Mouse (Mus musculus) NIH3T3 (cell line): ENCODE measurements at regions not wholly inside any gene's neighbourhood (a gene's known extent, or its start where the extent isn't known, plus 50 kb on each side); places are given as distances from the start of the nearest gene placed in this dataset.

Experiments
- DNase-seq: peaks from one replicate; pipeline ENCODE4 v3.0.0-alpha.2; 2012; ENCODE audit warnings: low read depth

DNA sequence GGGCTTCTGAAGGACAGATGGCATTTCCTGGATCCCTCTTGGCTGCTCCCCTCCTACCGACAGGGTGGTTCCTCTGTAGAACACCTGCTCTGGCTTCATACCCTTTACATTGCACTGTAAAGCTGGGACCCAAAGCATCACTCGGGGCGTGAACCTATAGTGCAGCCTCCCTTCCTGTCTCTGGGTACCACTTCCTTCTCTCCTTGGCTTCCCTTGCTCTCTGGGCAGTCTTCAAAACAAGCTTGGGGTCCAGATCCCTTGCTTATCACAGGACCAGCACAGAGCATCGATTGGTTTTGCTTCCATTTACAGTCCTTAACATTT, 346.4 kb downstream of the Rnf144a start:
- DNase-seq = no peak

- no peak for DNase-seq
Observed at GRCm38 (mm10) chr12:26067866-26068684, 347.0 kb downstream of the Rnf144a start.

DNA sequence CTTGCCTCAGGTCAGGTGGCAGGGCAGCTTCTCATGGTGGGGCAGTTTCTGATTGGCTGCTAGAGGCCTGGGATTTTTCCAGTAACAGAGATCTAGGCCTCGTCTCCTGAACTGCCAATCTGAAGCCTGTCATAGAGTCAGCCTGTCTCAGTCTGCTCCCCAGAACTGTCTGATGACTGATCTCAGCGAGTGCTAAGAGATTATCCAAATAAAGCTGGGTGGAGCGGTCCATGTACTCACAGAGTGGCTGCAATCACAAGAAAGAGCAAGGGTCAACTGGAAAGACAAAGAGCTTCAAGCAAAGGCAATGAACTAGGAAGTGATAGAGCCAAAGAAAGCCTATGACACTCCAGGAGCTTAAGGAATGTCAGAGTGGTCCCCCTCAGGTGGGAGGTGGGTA, 354.7 kb downstream of the Rnf144a start:
- no peak for DNase-seq

DNA sequence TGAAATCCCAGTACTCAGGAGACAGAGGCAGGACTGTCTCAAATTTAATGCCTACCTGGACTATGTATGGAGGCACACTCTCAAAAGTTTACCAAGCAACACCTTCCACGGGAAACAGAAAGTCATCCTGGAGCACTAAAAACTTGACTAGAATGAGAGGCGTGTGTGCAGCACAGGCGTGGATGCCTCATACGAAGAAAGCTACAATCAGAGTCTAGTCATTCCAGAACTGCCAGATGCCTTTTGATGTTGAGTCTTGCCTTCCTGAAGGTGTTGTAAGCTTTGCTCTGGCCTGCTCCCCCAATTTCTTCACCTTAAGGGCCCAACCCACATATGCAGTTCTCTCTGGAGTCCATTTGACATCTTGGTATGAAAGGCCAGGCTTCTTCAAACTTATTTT, 356.0 kb downstream of the Rnf144a start:
- DNase-seq = no peak

GRCm38 (mm10) chr12:26057491-26058054, 357.5 kb downstream of the Rnf144a start:
- DNase-seq = no peak

- DNase-seq = no peak
Observed at GRCm38 (mm10) chr12:26046991-26047390, 368.1 kb downstream of the Rnf144a start.

DNA sequence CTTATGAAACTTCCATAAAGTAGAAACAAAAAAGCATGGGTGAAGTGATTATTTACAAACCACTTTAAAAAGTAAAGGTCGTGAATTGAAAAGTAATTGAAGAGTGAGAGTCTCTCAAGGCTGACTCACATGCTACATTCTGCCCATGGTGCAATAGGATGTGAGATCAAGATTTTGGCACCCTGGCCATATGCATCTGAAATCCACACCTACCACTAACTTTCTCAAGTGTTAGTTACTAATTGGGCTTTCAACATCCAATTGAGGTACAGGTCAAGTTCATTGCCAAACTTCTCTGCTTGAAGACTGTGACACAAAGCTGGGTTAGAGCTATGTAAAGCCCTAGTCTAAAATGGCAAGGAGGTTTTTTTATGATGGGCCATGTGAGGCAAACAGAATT, 369.7 kb downstream of the Rnf144a start:
- no peak for DNase-seq

DNA sequence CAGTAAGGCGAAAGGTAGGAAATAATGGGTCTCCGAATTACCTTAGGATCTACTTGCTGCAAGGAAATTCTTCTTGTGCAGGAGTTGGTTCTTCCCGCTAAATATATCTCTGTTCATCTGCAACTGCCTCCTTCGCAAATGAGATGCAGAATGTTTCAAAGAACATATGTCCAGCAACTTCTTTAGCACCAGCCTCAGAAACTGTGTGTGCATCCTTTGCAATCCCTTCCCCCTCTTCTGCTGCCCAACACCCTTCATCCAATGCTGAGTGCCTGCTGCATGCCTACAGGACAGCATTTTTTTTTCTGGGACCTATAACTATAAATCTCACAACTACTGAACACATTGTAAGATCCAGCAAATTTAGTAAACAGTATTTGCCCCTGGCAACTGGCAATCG, 402.1 kb downstream of the Rnf144a start:
- DNase-seq = no peak

- DNase-seq = no peak
Observed at GRCm38 (mm10) chr12:25994063-25994462, 421.0 kb downstream of the Rnf144a start.

DNA sequence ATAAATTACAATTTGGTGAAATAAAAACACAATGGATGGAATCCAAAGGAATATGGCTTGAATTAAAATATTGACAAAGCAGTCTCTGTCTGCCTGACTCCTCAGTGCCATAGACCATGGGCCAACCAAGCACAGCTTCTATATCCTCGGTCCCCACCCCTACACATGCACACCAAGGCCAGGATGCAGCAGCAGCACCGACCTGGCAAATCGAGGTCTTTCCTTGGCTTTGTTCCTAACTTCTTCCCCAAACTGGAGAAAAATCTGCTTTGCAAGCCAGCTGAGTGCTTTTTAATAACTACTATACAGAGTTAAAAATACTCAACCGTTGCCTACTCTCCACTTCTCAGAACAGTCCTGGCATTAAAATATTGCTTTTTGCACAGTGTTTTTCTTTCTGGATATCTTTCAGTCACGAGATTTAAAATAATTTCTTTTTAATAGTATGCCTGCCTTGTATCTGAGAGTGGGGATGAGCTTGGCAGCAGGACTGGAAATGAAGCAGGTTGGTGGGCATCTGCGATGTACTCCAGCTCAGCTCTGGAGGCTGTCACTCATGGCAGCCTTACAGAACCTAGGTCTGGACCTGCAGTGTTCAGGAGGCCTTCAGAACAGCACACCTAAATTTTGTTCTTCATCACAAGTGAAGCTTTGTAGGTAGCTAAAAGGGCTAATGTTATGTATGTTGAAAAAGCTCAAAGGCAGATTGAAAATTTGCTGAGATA, 423.1 kb downstream of the Rnf144a start:
- DNase-seq = no peak

DNA sequence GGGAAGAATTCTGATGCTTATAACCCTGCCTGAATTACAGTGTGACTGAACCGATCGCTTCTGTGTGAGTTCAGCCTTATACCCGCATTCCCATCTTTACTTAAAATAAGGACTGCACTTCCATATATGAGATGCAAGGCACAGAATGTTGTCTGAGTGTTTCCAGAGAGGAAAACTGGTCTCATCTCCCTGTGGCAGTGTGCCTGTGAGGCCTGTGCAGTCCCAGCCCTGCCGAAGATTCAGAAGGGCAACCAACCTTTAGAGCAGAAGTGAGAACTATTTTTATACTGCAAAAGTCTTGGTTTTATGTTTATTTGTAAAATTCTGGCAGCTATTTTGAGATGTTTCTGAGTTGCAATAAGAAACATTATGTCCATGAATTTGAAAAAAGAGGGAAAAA, 432.5 kb downstream of the Rnf144a start:
- no peak for DNase-seq

DNA sequence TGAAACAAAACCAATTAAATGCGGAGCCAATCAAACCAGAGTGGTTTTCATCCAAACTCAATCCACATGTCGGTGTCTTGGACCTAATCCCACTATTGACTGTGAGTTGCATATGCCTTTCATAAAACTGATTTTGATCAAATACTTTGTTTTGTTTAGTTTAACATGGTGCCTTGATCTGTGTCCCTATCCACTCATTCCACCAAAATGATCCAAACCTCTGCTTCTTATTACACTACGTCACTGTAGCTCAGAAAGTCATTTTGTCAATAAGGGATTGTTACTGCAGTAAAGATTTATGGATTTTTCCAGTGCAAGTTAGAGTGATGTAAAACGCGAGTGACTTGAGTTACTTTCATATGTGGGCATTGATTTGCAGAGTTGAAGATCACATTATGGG, 436.7 kb downstream of the Rnf144a start:
- DNase-seq = no peak

DNA sequence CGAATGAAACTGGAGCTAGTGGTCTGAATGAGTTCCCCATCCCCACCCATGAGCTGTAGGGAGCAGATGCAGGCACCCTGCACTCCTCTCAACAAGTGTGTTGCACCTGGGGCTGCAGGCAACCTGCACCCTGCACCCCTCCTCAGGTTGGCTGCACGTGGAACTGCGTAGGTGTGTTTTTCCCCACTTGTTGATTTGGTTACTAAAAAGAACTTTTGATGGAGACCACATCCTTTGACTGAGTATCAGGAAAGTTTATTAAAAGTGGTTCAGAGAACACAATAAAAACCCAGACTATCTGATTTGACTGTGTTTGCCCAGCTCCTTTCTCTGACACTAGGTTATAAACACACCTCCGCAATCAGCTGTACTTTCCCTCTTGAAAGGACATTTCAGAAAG, 456.5 kb downstream of the Rnf144a start:
- DNase-seq = no peak

GRCm38 (mm10) chr12:25957547-25957946, 457.5 kb downstream of the Rnf144a start:
- DNase-seq = no peak

- DNase-seq = no peak
Observed at GRCm38 (mm10) chr12:25947107-25947506, 467.9 kb downstream of the Rnf144a start.

GRCm38 (mm10) chr12:25946121-25946520, 468.9 kb downstream of the Rnf144a start:
- DNase-seq = no peak

DNA sequence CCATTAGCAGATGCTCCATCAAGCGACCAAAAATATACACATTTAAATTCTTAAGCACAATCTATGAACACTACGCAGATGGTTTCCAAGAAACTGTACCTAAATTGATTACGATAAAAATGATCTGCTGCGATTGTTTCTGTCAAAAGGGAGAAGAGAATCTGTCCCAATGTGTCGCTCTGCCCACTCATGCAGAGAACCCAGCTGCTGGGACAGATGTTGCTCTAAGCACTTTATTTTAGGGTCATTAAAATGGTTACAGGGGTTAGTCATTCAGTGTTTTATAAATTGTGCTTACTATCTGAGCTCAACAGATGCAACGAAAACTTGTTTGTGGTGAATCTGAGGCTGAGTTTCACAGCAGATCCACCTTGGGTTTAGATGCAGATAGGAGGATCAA, 476.2 kb downstream of the Rnf144a start:
- DNase-seq = no peak

GRCm38 (mm10) chr12:25934946-25935345, 480.1 kb downstream of the Rnf144a start:
- DNase-seq = no peak

DNA sequence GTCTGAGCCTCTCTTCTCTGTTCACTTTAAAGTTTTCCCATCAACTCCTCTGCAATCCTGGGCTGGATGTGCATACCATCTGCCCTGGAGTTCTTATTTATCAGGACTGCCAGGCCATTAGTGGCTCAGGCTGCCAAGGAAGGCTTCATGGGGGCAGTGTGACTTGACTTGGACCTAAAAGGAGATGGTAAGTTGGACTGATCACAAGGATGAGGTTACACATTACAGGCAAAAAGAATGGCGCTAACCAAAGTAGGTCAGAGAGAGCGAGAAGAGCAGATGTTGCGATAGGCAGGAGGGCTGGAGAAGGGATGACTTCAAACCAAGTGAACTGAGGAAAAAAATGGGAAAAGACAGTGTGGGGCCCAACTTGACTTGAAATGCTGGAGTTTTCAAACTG, 480.5 kb downstream of the Rnf144a start:
- DNase-seq = no peak

DNA sequence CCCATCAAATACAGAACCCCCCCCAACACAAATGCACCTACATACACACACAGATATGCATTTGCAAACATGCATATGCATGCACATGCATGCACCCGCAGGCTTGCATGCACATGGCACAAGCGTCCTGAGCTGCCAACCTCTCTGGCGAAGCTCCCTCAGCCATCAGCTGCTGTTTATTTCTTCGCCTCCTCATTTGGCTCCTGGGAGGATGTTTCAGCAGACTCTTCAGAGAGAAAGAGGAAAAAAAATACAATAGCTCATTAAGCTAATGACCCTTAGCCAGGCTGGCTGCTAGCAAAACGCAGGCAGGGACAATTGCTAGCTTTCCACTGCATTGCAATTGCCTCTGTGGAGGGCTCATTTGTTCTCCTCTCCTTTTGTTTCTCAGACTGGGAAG, 488.7 kb downstream of the Rnf144a start:
- no peak for DNase-seq

DNA sequence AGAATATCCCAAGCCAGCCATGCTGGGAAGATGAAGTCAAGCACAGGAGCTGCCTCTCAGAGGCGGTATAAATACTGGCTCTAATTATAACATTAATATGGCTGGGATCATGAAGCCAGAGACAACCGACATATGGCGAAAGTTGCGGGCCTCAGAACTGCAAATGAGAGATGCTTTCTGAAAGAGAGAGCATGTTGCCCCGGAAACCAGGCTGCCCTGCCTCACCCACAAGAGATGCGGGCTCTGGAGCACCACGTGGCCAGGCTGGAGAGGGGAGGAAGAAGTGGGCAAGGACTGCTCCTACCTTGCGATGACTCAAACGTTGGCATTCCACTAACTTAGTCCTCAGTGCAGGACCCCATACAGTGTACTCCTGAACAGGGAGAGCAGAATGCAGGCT, 490.5 kb downstream of the Rnf144a start:
- no peak for DNase-seq

DNA sequence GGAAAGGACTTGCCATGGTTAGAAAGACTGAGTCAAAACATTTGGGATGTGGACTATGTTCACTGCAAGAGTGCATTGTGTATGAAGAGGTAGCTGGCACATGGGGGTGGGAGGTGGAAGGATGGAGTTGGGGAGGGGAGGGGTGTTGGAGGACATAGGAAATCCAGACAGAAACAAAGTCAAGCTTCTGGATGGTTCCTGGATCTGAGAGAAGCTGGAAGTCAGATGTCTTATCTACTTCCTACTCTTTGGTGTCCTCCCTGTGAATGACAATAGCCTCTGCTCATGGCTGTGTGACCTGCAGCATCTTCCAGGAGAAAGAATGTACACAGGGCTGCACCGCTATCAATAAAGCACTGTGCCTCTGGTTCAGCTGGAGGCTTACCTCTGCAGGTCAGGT, 491.3 kb downstream of the Rnf144a start:
- no peak for DNase-seq

DNA sequence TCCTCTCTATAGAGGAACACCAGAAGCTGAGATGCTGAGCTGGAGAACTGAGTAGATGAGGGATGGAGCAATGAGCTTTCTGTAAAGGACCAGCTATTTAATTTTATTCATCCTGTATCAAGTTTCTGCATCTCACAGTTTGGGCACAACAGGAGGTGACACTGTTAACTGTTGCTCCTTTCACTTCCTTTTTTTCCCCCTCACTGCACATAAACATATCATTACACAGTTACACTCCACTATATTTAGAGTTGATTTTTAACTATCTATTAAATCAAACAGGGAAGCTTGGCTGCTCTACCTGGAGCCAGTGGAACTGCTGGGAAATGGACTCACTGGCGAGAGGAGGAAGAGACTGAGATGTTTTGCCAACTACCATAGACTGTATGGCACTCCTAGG, 509.4 kb downstream of the Rnf144a start:
- DNase-seq = no peak
